Mouse (Mus musculus) liver, adult (tissue): ENCODE results near the gene Proca1.

Experiments used
- GATA4 ChIP-seq: IDR thresholded peaks from 2 replicates; pipeline ENCODE4 v1.6.1; 2014; ENCODE audit warnings: mild to moderate bottlenecking, low read length; ENCODE audit not compliant: insufficient replicate concordance

Gene Proca1

GRCm38 (mm10) chr11:78175771-78176401, 17.3 kb upstream of the Proca1 start:
- TF ChIP-seq GATA4 = no peak

GRCm38 (mm10) chr11:78176402-78176862, 16.8 kb upstream of the Proca1 start, which contains the start of the genes Nek8 and Tlcd1:
Nek8 (minus strand) TSS chr11:78176675.
Tlcd1 (plus strand) TSS chr11:78176711.
- TF ChIP-seq GATA4 = no peak

GRCm38 (mm10) chr11:78176905-78177331, 16.3 kb upstream of the Proca1 start:
- no peak; the same call in 1 of the 2 replicates for TF ChIP-seq GATA4

GRCm38 (mm10) chr11:78177437-78177836, 15.8 kb upstream of the Proca1 start:
- no peak for TF ChIP-seq GATA4

GRCm38 (mm10) chr11:78177903-78178858, 15.0 kb upstream of the Proca1 start:
- TF ChIP-seq GATA4 = no peak

GRCm38 (mm10) chr11:78178859-78179437, 14.2 kb upstream of the Proca1 start:
- TF ChIP-seq GATA4 = no peak

- no peak for TF ChIP-seq GATA4
Observed at GRCm38 (mm10) chr11:78179438-78179999, 13.7 kb upstream of the Proca1 start.

GRCm38 (mm10) chr11:78180081-78180761, 13.0 kb upstream of the Proca1 start:
- TF ChIP-seq GATA4 = no peak

- TF ChIP-seq GATA4 = no peak
Observed at GRCm38 (mm10) chr11:78181830-78182357, 11.3 kb upstream of the Proca1 start.

GRCm38 (mm10) chr11:78182450-78182849, 10.7 kb upstream of the Proca1 start:
- no peak for TF ChIP-seq GATA4

GRCm38 (mm10) chr11:78182961-78183844, 10.0 kb upstream of the Proca1 start, which contains the start of gene Rpl23a:
Rpl23a (minus strand) TSS chr11:78183584.
- no peak for TF ChIP-seq GATA4

GRCm38 (mm10) chr11:78183884-78184514, 9.2 kb upstream of the Proca1 start:
- TF ChIP-seq GATA4 = no peak
